Mouse (Mus musculus): Measurements from ENCODE around the gene Phactr2.
"Not testable (repeated sequence)": the region's sequence is repeated elsewhere in the genome, so short reads cannot be mapped to it uniquely, and the experiment has no call there.

Gene Phactr2

GRCm38 (mm10) chr10:13212829-13213228 is 261.4 kb downstream of the Phactr2 start:
- in situ Hi-C loops (cut with MboI, MseI) = no loop called here

DNA sequence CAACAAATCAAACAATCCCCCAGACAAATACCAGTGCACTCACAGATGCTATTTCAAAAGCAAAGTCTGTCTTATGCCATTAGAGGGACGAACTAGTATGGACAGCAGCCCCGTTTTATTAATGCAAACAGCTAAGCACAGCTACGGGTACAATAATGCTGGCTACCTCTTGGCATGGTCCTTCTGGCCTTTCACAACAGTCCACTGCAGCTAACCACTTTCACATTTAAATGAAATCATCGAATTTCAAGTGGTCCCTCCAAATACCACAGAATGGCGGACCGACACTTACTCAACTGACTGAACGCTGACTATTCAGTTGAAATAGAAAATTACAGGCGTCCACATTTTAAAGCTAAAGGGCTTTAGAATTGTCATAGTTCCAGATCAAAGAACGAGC is 261.9 kb downstream of the Phactr2 start:
- in situ Hi-C loops (cut with MboI, MseI) = no loop called here

DNA sequence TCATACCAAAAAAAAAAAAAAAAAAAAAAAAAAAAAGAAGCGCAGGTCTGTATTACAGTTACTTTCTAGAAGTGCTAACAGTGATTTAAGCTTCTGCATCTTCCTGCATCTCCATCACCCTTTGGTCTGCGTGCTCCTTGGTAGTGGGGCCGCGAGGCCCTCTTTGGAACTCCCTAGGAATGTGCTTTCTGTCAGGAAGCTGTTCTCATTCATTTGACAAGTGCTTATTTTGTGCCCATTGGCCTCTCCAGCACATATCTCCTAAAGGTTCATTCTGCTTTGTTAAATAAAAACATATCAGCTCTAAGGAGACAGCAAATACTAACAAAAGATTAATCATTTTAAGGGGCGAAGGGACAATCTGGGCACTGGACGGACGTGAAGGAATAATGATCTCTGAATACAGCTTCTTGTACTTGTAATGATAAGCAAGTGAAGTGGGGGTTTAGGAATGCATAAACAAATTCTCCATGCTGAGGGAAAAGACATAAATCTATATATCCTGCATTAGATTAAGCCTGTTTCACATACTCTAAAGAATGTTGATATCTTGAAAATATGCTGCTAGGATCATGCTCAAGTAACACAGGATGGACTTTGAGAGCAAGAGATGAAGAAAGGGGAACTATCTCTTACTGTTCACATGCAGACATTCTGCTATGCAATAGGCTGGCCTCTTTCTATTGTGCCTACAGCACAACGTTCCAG is 264.1 kb downstream of the Phactr2 start:
- in situ Hi-C loops (cut with MboI, MseI) = no loop called here

- in situ Hi-C loops (cut with MboI, MseI) = no loop called here
These were observed 264.7 kb downstream of the Phactr2 start for GRCm38 (mm10) chr10:13209506-13209905.

DNA sequence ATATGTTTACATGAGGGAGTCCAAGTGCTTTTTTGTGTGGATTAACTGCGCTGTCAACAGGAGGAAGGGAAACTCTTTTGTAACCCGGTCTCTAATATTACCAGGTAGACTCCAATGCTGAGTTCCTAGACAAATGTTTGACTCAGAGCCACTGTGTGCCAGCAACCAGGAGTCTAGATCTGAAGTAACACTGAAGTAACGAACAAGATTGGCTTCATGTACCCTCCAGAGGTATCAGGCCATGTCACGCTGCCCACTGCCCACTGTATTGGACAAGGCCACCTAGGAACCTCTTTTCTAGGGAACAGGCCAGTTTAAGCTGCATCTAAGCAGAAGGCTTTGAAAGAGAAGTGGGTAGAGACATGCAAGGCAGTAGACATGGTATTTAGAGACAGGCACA is 265.2 kb downstream of the Phactr2 start:
- in situ Hi-C loops (cut with MboI, MseI) = no loop called here

GRCm38 (mm10) chr10:13201741-13202293 is 272.4 kb downstream of the Phactr2 start:
- in situ Hi-C loops (cut with MboI, MseI) = no loop called here

- in situ Hi-C loops (cut with MboI, MseI) = no loop called here
These were observed 273.4 kb downstream of the Phactr2 start for GRCm38 (mm10) chr10:13200862-13201261.

GRCm38 (mm10) chr10:13199234-13199633 is 275.0 kb downstream of the Phactr2 start:
- in situ Hi-C loops (cut with MboI, MseI) = no loop called here

GRCm38 (mm10) chr10:13196872-13197507 is 277.2 kb downstream of the Phactr2 start:
- in situ Hi-C loops (cut with MboI, MseI) = no loop called here

DNA sequence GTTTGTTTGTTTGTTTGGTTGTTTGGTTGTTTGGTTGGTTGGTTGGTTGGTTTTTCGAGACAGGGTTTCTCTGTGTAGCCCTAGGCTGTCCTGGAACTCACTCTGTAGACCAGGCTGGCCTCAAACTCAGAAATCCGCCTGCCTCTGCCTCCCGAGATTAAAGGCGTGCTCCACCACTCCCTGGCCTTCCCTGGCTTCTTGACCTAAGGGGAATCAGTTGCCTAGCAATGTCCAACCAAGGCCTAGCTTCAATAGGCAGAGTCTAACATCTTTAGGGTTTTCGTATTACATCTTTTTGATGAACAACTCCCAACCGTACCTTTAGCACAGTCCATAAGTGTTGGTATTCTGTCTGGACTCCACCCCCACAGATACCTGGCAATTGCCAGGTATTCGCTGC is 280.7 kb downstream of the Phactr2 start:
- in situ Hi-C loops (cut with MboI, MseI) = not testable (repeated sequence)

GRCm38 (mm10) chr10:13192731-13193351 is 281.4 kb downstream of the Phactr2 start, which contains the start of gene Ltv1:
TSS of gene Ltv1 (minus strand) at chr10:13193168.
- in situ Hi-C loops (cut with MboI, MseI) = no loop called here

- in situ Hi-C loops (cut with MboI, MseI) = no loop called here
These were observed 284.3 kb downstream of the Phactr2 start for GRCm38 (mm10) chr10:13189881-13190280.

GRCm38 (mm10) chr10:13186754-13187153 is 287.5 kb downstream of the Phactr2 start:
- in situ Hi-C loops (cut with MboI, MseI) = no loop called here

GRCm38 (mm10) chr10:13184170-13184766 is 289.9 kb downstream of the Phactr2 start:
- in situ Hi-C loops (cut with MboI, MseI) = no loop called here

GRCm38 (mm10) chr10:13180211-13180610 is 294.0 kb downstream of the Phactr2 start:
- in situ Hi-C loops (cut with MboI, MseI) = no loop called here

- in situ Hi-C loops (cut with MboI, MseI) = loop anchor here (10.0 kb wide), 2 partner anchors 163 to 293 kb away; no protein-coding TSS in a partner anchor
These were observed 296.1 kb downstream of the Phactr2 start, which contains the start of gene Zc2hc1b for GRCm38 (mm10) chr10:13177973-13178624. TSS of gene Zc2hc1b (minus strand) at chr10:13178023.

- in situ Hi-C loops (cut with MboI, MseI) = loop anchor here (10.0 kb wide), 2 partner anchors 161 to 291 kb away; no protein-coding TSS in a partner anchor
These were observed 298.3 kb downstream of the Phactr2 start for GRCm38 (mm10) chr10:13175866-13176265.

DNA sequence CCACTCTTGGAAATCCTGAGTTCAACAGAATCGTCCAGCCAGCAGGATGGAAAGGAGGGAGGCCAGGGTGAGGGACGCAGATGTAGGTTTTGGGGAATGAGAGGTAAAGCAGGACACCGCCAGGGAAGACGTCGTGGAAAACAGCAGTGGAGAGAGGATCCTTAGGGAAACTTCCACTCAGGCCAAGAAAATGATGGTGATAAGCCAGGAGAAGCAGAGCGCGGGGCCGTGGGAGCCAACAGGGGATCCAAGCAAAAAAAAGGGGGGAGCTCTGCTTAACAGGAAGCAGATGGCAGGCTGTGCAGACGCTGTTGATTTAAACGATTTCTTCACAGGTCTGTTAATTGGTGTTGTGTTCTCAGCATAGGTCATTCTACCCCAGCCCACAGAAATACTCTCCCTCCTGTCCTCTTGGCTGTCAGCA is 301.4 kb downstream of the Phactr2 start:
- in situ Hi-C loops (cut with MboI, MseI) = loop anchor here (10.0 kb wide), 2 partner anchors 158 to 288 kb away; no protein-coding TSS in a partner anchor

GRCm38 (mm10) chr10:13171461-13171860 is 302.8 kb downstream of the Phactr2 start:
- in situ Hi-C loops (cut with MboI, MseI) = loop anchor here (10.0 kb wide), 2 partner anchors 157 to 287 kb away; no protein-coding TSS in a partner anchor

GRCm38 (mm10) chr10:13170739-13171448 is 303.3 kb downstream of the Phactr2 start:
- in situ Hi-C loops (cut with MboI, MseI) = loop anchor here (10.0 kb wide), 2 partner anchors 156 to 286 kb away; no protein-coding TSS in a partner anchor

All from T-helper 1 cell (primary cell).